Mouse (Mus musculus): ENCODE data around the gene Dgki.

DNA sequence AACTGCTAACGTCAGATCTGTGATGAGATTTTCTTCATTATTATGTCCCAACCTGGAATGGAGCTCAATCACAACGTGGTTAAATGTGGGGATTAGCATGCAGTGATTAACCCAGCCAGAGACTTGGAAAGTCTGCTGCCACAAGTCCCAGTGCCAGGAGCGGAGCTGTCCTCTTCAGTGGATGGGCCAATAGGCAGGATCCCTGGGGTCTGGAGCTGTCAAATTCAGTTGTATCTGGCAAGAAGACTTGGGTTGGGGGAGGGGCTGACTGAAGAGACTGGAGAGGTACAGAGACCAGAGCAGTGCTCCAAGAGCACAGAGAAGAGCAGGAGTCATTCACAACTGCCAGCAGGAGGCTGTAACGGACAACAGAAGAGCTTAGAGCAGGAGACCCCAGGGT is 97.1 kb downstream of the Dgki start:
- TF ChIP-seq CTCF (IDR thresholded peaks at IDR 0.05; ENCODE audit: low read depth), result no peak
- no peak for TF ChIP-seq EP300 (IDR thresholded peaks at IDR 0.05; ENCODE audit: low read depth)

Measured in liver, embryonic 14.5 days (tissue).